Mouse (Mus musculus) hindbrain, embryonic 10.5 days (tissue): Measurements from ENCODE around the gene Fchsd2. TPM values are rescaled to one million over a fixed set of nuclear protein-coding genes. Genes with fewer than 3 reads are reported as not detected.
A peak's percentile ranks its signal among the peaks of the same experiment; 100 is the strongest.

ENCODE experiments used
- DNase-seq: peaks from one replicate; pipeline ENCODE4 v3.0.0-alpha.2; 2017; ENCODE audit warnings: low spot score
- H3K27ac ChIP-seq: fragments of 300-500 bp; sonication (generic); 2 replicates; pipeline ENCODE4 v1.5.1; 2016; ENCODE audit warnings: mild to moderate bottlenecking, moderate library complexity
- H3K27me3 ChIP-seq: fragments of 300-500 bp; sonication (generic); 2 replicates; pipeline ENCODE4 v1.6.1; 2016; ENCODE audit warnings: mild to moderate bottlenecking; ENCODE audit not compliant: poor library complexity, insufficient read depth, severe bottlenecking
- H3K36me3 ChIP-seq: fragments of 300-500 bp; sonication (generic); 2 replicates; pipeline ENCODE4 v1.6.1; 2016; ENCODE audit warnings: mild to moderate bottlenecking, moderate library complexity
- H3K4me1 ChIP-seq: fragments of 300-500 bp; sonication (generic); replicated peaks from 2 replicates; pipeline ENCODE4 v1.6.1; 2016; ENCODE audit warnings: mild to moderate bottlenecking
- H3K4me3 ChIP-seq: fragments of 300-500 bp; sonication (generic); 2 replicates; pipeline ENCODE4 v1.5.1; 2016; ENCODE audit warnings: mild to moderate bottlenecking, moderate library complexity
- H3K9me3 ChIP-seq: fragments of 300-500 bp; sonication (generic); 2 replicates; pipeline ENCODE4 v1.6.1; 2016; ENCODE audit warnings: mild to moderate bottlenecking, moderate library complexity
- WGBS: fragments of 180-500 bp; shearing (Covaris S2); methylation state at CpG from one replicate; pipeline ENCODE4 v1.1.7; 2016; 5-methylcytosine and 5-hydroxymethylcytosine counted together
- polyA plus RNA-seq: library from polyadenylated mRNA; unstranded; fragments of >200 nt; fragmentation: Nextera tagmentation; extraction: Ambion mirVana; gene quantifications from 2 replicates; pipeline ENCODE4 v1.2.1, GENCODE M21; 2016

The Fchsd2 gene
- polyA plus RNA-seq: 18.5 and 20.9 TPM in 2 replicates

DNA sequence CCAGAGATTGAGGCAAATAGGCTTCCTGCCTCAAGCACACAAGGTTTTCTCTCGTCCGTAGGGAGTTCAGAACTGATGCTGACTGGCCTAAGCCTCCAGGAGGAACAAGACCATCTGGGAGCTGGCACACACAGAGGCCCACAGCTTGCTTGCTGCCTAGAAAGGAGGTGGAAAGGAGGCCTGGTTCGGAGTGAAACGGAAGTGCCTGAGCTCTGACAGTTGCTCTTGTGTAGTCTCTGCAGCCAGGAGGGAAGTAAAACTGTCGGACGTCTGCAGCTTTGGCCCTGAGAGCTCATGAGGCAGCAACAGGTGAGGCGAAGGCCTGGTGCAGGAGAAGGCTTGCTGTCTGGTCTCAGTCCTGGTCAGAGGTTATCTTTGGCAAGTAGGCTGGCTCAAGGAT is at the start of gene Fchsd2:
Fchsd2 (plus strand) TSS at position 246 of the 400 bp plus-strand sequence.
- Histone ChIP-seq H3K9me3 (no peaks in the 10 kb centered on the region), H3K4me1 (0 out of 2 replicates have a peak, but pooled peaks cover 5% of the 10 kb centered on the region), H3K27ac (0 out of 2 replicates have a peak within 1 kb of the TSS, but pooled peaks have one; percentile 0), H3K27me3 (no peaks in the 10 kb centered on the region), H3K36me3 (no peaks in the 10 kb centered on the region), H3K4me3 (no peak within 1 kb of the TSS)
- 78% methylated on average over 7 of the region's 7 CpGs for WGBS
- DNase-seq: no peak

DNA sequence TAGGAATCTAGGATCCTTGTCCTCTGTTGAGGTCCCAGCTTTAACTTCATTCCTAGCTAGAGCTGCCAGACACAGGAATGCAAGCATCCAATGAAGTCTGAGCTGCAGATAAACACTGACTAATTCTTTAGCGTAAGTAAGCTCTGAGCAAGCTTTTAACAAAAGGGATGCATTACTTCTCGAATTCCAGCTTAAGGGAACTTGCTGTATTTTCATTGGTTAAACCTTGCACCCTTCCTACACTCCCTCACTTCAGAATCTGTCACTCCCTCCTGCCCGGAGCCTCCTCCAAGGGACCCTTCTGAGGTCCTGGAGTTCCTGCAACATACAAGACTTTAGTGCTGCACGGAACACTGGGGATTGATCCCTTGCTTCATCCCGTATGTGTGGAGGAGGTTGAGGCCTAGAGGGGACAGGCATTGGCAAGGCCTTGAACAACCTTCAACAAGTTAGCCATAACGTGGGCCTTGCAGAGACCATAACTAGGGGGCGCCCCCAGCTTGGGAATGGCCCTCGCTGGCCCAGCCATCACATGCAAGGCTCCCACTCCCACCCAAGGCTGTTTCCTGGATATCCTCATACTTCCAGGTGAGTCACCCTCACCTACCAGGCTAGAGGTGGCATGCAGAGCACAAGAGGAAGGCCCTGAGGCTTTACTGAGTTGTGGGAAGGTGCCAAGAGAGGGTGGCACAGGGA is 48.7 kb upstream of the Fchsd2 start:
- H3K9me3 ChIP-seq: no peaks in the 10 kb centered on the region
- H3K27ac ChIP-seq: no peak overlapping the region
- peaks cover 19% of the 10 kb centered on the region for H3K4me1 ChIP-seq
- no peaks in the 10 kb centered on the region for H3K36me3 ChIP-seq
- WGBS: 69% methylated on average over 8 of the region's 8 CpGs
- 0 out of 2 replicates have a peak, but pooled peaks cover 4% of the 10 kb centered on the region for H3K27me3 ChIP-seq
- no peak overlapping the region for H3K4me3 ChIP-seq
- DNase-seq: no peak

DNA sequence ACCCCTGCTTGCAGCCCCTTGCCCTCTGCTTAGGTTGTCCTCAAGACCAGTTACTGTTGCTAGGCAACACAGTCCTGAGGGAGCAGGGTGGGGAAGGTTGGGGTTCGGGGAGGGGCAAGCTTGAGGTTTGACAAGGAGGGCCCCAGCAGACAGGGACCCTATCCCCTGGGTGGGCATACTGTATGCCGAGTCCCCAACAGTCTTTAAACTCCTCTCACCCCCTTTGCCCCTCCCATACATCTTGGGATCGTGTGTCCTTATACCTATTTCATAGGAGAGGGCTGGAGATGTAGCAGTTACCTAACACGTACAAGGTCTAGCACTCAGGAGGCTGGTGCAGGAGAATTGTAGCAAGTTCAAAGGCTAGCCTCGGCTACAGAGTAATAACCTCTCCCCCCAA is 44.4 kb upstream of the Fchsd2 start:
- 78% methylated on average over 5 of the region's 5 CpGs for WGBS
- Histone ChIP-seq H3K27ac (no peak overlapping the region), H3K4me1 (peaks cover 19% of the 10 kb centered on the region), H3K4me3 (no peak overlapping the region), H3K9me3 (no peaks in the 10 kb centered on the region), H3K27me3 (0 out of 2 replicates have a peak, but pooled peaks cover 3% of the 10 kb centered on the region), H3K36me3 (no peaks in the 10 kb centered on the region)
- no peak for DNase-seq

DNA sequence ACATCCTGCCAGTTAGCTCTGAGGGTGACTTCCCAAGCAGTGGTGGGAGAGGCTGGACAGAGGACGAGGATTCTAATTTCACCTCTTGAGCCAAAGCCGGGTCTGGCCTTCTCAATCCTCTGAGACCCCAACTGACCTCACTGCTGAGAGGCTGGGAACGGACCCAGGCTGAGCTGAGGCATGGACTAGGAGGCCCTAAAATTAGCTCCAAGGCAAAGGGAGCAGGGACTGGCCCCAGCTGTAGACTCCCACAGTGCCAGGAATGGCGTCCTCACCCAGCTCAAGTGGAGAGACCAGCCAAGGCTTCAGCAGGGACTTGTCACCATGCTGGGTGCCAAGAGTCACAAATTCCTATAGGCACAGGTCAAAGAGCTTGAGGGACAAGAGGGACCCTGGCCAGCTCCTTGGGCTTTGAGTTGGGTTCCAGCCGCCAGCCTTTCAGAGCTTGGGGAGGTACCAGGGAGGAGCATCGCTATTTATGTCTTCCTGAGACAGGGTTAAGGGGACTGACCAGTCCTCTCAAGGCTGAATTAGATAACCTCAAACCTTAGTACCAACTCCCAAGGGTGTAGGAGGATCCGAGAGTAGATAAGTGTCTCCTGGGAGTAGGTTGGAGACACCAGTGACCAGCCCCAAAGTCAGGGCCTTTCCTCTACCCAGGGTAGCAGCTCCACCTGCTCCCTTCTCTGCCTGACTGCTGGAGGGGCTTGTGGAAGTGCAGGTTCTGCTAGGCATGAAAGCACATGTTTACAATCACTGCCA is 43.2 kb upstream of the Fchsd2 start:
- H3K4me1 ChIP-seq: peaks cover 19% of the 10 kb centered on the region
- H3K27me3 ChIP-seq: 0 out of 2 replicates have a peak, but pooled peaks cover 3% of the 10 kb centered on the region
- H3K9me3 ChIP-seq: no peaks in the 10 kb centered on the region
- WGBS: 75% methylated on average over 7 of the region's 7 CpGs
- DNase-seq: no peak
- no peak overlapping the region for H3K4me3 ChIP-seq
- no peaks in the 10 kb centered on the region for H3K36me3 ChIP-seq
- no peak overlapping the region for H3K27ac ChIP-seq

DNA sequence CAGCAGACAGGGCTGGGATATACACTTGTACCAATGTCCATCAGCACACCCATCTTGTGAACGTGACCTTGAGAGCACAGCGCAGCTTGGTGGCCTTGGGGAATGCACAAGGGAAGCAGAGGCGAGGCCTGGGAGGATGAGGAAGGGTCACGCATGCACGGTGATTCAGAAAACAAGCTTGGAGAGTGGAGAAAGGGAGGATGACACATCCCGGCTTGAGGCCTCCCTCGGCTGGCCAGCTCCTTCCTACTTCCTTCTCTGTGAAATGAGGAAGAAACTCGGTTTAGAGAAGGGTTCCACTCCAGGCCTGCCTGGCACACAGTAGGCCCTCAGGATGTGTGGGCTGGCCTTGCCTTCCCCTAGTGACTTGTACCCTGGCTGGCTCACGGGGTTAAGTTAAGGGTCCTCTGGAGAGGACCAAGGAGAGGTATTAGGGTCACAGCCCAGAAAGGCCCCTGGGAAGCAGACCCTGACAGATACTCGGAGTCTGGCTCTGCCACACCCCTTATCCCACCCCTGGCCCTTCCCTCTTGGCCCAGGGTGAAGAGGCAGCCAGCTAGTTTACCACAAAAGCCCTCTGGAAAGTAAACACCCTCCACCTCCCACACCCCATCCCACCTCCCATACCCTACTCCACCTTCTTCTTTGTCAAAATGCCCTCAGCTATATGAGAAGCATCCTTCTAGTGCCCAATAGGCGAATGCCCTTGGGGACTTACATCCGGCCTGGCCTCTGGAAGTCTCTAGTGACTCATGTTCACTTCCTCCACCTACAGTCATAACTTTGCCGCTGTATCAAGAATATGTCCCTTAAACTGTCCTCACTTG is 41.7 kb upstream of the Fchsd2 start:
- Histone ChIP-seq H3K36me3 (no peaks in the 10 kb centered on the region), H3K9me3 (no peaks in the 10 kb centered on the region), H3K27me3 (0 out of 2 replicates have a peak, but pooled peaks cover 3% of the 10 kb centered on the region), H3K4me1 (peaks cover 19% of the 10 kb centered on the region), H3K27ac (no peak overlapping the region), H3K4me3 (no peak overlapping the region)
- 71% methylated on average over 13 of the region's 13 CpGs for WGBS
- DNase-seq: no peak

DNA sequence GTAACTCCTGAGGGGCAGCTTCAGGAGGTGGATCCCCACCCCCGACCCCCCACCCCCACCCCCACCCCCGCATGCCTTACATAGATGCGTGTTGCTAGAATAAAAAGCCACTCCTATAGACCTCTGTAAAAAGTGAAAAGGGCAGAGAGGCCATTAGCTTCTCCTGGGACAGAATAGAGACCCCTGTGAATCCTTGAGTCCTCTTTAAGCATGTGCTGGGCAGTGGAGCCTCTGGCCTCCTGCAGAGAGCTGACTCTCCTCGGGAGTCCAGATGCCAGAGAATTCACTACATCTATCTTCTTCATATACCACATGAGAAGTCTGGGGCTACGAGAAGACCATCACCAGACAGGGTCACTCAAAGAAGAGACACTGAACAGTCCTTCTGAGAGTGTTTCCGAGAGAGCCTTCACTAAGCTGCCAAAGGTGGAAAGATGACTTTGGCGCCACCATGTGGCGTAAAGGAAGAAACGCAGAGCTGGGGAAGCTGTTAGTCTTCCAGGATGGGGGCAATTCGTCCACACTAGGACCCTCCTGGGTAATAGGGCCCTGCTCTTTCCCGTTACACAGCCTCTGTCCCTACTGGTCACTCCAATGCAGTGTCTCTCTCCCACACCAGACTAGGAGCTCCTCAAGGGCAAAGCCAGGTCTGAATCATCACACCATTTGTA is 41.0 kb upstream of the Fchsd2 start:
- peak; percentile 61 for DNase-seq
- Histone ChIP-seq H3K9me3 (no peaks in the 10 kb centered on the region), H3K27me3 (0 out of 2 replicates have a peak, but pooled peaks cover 3% of the 10 kb centered on the region), H3K27ac (no peak overlapping the region), H3K4me1 (peaks cover 19% of the 10 kb centered on the region), H3K36me3 (no peaks in the 10 kb centered on the region), H3K4me3 (no peak overlapping the region)
- 21% methylated on average over 11 of the region's 11 CpGs for WGBS

DNA sequence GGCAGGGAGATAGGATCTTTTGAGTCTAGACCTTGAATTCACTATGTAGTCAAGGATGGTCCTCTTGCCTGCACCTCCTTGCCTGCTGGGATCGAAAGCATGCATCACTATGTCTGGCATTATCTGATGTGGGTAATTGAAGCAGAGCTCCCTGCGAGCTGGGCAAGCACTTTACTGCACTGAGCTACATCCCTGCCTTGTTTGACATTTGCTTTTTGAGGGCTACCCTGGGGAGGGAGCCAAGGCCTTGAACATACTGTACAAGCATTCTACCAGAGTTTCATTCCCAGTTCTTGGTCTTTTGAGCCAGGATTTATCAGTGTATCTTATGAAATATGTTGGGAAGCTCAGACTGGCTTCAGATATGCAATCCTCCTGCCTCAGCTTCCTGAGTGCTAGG is 39.5 kb upstream of the Fchsd2 start:
- no peak overlapping the region for H3K27ac ChIP-seq
- H3K4me1 ChIP-seq: peaks cover 19% of the 10 kb centered on the region
- H3K4me3 ChIP-seq: no peak overlapping the region
- H3K27me3 ChIP-seq: 0 out of 2 replicates have a peak, but pooled peaks cover 3% of the 10 kb centered on the region
- 77% methylated on average over 2 of the region's 2 CpGs for WGBS
- no peak for DNase-seq
- no peaks in the 10 kb centered on the region for H3K36me3 ChIP-seq
- no peaks in the 10 kb centered on the region for H3K9me3 ChIP-seq

DNA sequence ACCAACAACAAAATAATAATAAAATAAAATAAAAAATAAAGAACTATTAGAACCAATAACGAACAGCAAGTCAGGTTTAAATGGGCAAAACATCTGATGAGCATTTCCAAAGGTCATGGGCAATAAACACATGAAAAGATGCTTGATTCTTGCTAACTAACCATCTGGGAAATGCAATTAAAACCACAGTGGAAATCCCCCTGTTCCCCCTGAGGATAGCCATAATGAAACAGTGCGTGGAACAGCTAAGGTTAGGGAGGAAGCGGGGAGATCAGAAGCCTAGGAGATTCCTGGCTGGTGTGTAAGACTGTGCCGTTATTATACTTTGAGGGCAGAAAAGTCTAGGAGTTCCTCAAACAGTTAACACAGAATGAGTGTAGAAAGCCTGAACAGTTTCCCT is 35.4 kb upstream of the Fchsd2 start:
- H3K36me3 ChIP-seq: no peaks in the 10 kb centered on the region
- DNase-seq: no peak
- H3K4me3 ChIP-seq: no peak overlapping the region
- no peak overlapping the region for H3K27ac ChIP-seq
- H3K27me3 ChIP-seq: 0 out of 2 replicates have a peak, but pooled peaks cover 5% of the 10 kb centered on the region
- H3K4me1 ChIP-seq: peaks cover 20% of the 10 kb centered on the region
- no peaks in the 10 kb centered on the region for H3K9me3 ChIP-seq
- WGBS: 66% methylated on average over 4 of the region's 4 CpGs

DNA sequence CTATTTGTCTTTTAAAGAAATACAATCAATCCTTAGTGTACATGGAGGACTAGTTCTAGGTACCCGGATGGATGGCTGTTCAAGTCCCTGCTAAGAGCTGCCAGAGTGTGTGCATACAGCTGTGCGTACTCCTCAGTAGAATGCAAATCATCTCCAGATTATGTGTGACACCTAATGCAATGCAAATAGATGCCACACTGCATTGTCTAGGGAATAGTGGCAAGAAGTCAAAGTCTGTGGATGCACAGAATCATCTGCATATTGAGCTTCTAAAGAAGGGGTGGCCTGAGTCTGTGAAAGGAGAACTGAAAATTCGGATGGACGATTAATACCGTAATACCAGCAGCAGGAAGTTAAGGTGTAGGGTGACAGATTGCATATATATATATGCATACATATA is 33.5 kb upstream of the Fchsd2 start:
- Histone ChIP-seq H3K4me1 (peaks cover 20% of the 10 kb centered on the region), H3K4me3 (no peak overlapping the region), H3K27me3 (0 out of 2 replicates have a peak, but pooled peaks cover 7% of the 10 kb centered on the region), H3K9me3 (no peaks in the 10 kb centered on the region), H3K36me3 (no peaks in the 10 kb centered on the region), H3K27ac (no peak overlapping the region)
- 82% methylated on average over 5 of the region's 5 CpGs for WGBS
- no peak for DNase-seq

DNA sequence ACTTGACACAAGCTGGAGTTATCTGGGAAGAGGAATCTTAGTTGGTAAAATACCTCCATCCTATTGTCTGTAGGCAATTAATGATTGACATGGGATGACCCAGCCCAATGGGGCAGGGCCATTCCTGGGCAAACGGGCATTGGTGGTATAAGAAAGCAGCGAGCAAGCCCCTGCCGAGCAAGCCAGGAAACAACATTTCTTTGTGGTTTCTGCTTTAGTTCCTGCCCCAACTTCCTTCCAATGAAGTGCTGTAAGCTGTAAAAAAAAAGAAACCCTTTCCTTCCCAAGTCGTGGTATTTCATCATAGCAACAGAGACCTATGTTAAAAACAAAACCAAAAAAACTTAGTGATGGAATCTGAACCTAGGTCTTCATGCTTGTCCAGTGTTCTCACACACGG is 32.2 kb upstream of the Fchsd2 start:
- Histone ChIP-seq H3K9me3 (no peaks in the 10 kb centered on the region), H3K4me1 (peaks cover 20% of the 10 kb centered on the region), H3K27ac (no peak overlapping the region), H3K4me3 (no peak overlapping the region), H3K27me3 (0 out of 2 replicates have a peak, but pooled peaks cover 7% of the 10 kb centered on the region), H3K36me3 (no peaks in the 10 kb centered on the region)
- 63% methylated on average over 5 of the region's 5 CpGs for WGBS
- DNase-seq: no peak

DNA sequence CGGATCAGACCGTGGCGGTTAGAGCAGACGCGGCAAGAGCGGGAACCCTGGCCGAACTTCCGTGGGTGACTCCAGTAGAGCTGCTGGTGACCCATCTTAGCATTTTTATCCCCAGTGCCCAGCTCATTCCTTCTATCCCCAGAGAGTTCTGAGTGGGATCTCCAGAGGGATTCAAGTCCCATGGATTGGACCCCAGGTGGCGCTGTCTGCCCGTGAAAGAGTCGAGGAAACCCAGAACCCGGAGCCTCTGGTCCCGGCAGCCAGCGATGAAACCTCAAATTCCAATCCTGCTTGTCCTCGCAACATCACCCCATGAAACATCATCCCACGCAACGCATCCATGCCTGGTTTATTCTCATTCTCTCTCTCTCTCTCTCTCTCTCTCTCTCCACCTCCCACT is 31.3 kb upstream of the Fchsd2 start:
- no peaks in the 10 kb centered on the region for H3K36me3 ChIP-seq

DNA sequence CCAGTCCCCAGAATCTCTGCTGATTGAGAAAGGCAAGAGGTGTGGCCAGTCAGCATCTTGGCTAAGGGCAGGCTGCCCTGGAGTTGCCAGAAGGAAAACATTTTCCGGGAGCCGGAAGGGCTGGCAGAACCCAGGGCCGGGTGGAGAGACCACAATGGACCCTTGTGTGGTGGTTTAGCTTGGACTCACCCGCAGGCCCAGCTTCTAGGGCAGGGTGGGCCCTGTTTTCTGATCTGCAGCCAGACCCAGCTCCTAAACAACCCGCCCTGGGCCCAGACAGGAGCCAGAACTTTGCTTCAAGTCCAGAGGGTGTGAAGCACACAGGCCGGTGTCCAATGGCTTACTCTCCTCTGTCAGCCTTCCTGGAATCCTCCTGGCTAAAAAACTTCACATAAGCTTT is 30.4 kb upstream of the Fchsd2 start:
- Histone ChIP-seq H3K27me3 (0 out of 2 replicates have a peak, but pooled peaks cover 7% of the 10 kb centered on the region), H3K36me3 (no peaks in the 10 kb centered on the region), H3K4me1 (peaks cover 20% of the 10 kb centered on the region), H3K9me3 (no peaks in the 10 kb centered on the region), H3K27ac (no peak overlapping the region), H3K4me3 (no peak overlapping the region)
- no peak for DNase-seq
- WGBS: 84% methylated on average over 6 of the region's 6 CpGs

More for the DNA sequence above, 31.3 kb upstream of the Fchsd2 start:
- Histone ChIP-seq H3K9me3 (no peaks in the 10 kb centered on the region), H3K4me1 (peaks cover 20% of the 10 kb centered on the region), H3K27me3 (0 out of 2 replicates have a peak, but pooled peaks cover 7% of the 10 kb centered on the region), H3K4me3 (no peak overlapping the region), H3K27ac (no peak overlapping the region)
- DNase-seq: peak; percentile 79
- 8% methylated on average over 17 of the region's 17 CpGs for WGBS
